In the genomic region with DNA sequence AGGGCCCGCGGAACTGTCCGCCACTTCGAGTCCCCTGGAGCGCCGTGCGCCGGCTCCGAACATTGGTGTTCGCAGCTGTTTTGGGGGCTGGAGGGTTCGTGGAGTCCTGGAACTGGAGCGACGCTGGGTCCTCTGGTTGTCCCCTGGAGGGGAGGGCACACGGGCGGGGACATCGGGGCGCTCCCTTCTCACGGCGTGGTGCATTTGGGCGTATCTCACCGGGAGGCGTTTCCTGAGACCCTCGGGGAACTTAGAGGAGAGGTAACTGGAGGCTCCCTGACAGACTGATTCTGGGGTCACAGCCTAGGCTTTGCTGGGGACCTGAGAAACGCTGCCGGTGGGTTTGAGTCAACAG, we compare ENCODE assay signal across 8 mouse cellular contexts. TPM values are rescaled to one million over a fixed set of nuclear protein-coding genes. Genes with fewer than 3 reads are reported as not detected.
DNase-seq lines count a peak whose midpoint lies in the region; ATAC-seq and TF ChIP-seq lines count a peak whose summit lies in the region.

No protein-coding gene starts in this region.

- H3K27me3 ChIP-seq in heart, embryonic 16.5 days (ENCODE audit: control insufficient read depth, insufficient read depth, low read length) = peaks cover 10% of the 10 kb centered on the region
- peaks cover 90% of the 10 kb centered on the region for H3K27me3 ChIP-seq in hindbrain, embryonic 13.5 days
- H3K27me3 ChIP-seq in midbrain, embryonic 13.5 days = peaks cover 72% of the 10 kb centered on the region

- peak overlapping the region; percentile 99 for H3K27ac ChIP-seq in heart, embryonic 16.5 days (ENCODE audit: low read length)
- no peak overlapping the region for H3K27ac ChIP-seq in bone marrow macrophage, adult 2 months (ENCODE audit: insufficient read depth, low read depth, low read length)
- no peak overlapping the region for H3K27ac ChIP-seq in hindbrain, embryonic 13.5 days
- no peak overlapping the region for H3K27ac ChIP-seq in midbrain, embryonic 13.5 days

- no peaks in the 10 kb centered on the region for H3K36me3 ChIP-seq in heart, embryonic 16.5 days (ENCODE audit: control insufficient read depth, insufficient read depth)
- H3K36me3 ChIP-seq in hindbrain, embryonic 13.5 days = no peaks in the 10 kb centered on the region
- H3K36me3 ChIP-seq in midbrain, embryonic 13.5 days = no peaks in the 10 kb centered on the region

- no peak for TF ChIP-seq CTCF in bone marrow macrophage, adult 2 months (IDR thresholded peaks at IDR 0.05; ENCODE audit: low read depth, low read length)

- peak overlapping the region; percentile 77 for H3K4me3 ChIP-seq in heart, embryonic 16.5 days (ENCODE audit: low read length)
- H3K4me3 ChIP-seq in bone marrow macrophage, adult 2 months (ENCODE audit: insufficient read depth, low read length) = peak overlapping the region; percentile 41
- peak overlapping the region; percentile 58 for H3K4me3 ChIP-seq in hindbrain, embryonic 13.5 days
- peak overlapping the region; percentile 57 for H3K4me3 ChIP-seq in midbrain, embryonic 13.5 days (replicated peaks)

- no peaks in the 10 kb centered on the region for H3K4me1 ChIP-seq in heart, embryonic 16.5 days (ENCODE audit: control insufficient read depth, insufficient read depth, low read length)
- H3K4me1 ChIP-seq in bone marrow macrophage, adult 2 months (ENCODE audit: control insufficient read depth, insufficient read depth, low read length) = no peaks in the 10 kb centered on the region
- peaks cover 18% of the 10 kb centered on the region for H3K4me1 ChIP-seq in hindbrain, embryonic 13.5 days (replicated peaks)
- H3K4me1 ChIP-seq in midbrain, embryonic 13.5 days (replicated peaks) = peaks cover 15% of the 10 kb centered on the region

- peak overlapping the region; percentile 88 for H3K9ac ChIP-seq in heart, embryonic 16.5 days (ENCODE audit: low read length)
- peak overlapping the region; percentile 64 for H3K9ac ChIP-seq in hindbrain, embryonic 13.5 days
- H3K9ac ChIP-seq in midbrain, embryonic 13.5 days (replicated peaks) = peak overlapping the region; percentile 52

- no peak for DNase-seq in heart, postnatal 4 days
- no peak for DNase-seq in adrenal gland, postnatal 14 days
- DNase-seq in ovary, postnatal 14 days (ENCODE audit: low spot score) = no peak

- peak; percentile 3 for ATAC-seq in heart, embryonic 16.5 days (replicated peaks; ENCODE audit: extremely low read depth, insufficient read depth, low FRiP score)
- ATAC-seq in hindbrain, embryonic 13.5 days (ENCODE audit: low FRiP score) = no peak
- no peak for ATAC-seq in midbrain, embryonic 13.5 days
- ATAC-seq in activated CD4-positive, CD25-positive, alpha-beta regulatory T cell, adult 4 months = no peak

- H3K9me3 ChIP-seq in heart, embryonic 16.5 days (replicated peaks; ENCODE audit: control insufficient read depth, low read length) = no peaks in the 10 kb centered on the region
- no peaks in the 10 kb centered on the region for H3K9me3 ChIP-seq in hindbrain, embryonic 13.5 days
- H3K9me3 ChIP-seq in midbrain, embryonic 13.5 days = no peaks in the 10 kb centered on the region

- 1% methylated on average over 25 of the region's 25 CpGs for WGBS in heart, embryonic 16.5 days
- under 1% methylated on average over 25 of the region's 25 CpGs for WGBS in hindbrain, embryonic 13.5 days
- 2% methylated on average over 25 of the region's 25 CpGs for WGBS in midbrain, embryonic 13.5 days

- peak overlapping the region; percentile 95 for H3K4me2 ChIP-seq in heart, embryonic 16.5 days (ENCODE audit: low read depth, low read length)
- peak overlapping the region; percentile 82 for H3K4me2 ChIP-seq in hindbrain, embryonic 13.5 days
- peak overlapping the region; percentile 76 for H3K4me2 ChIP-seq in midbrain, embryonic 13.5 days (replicated peaks)

- TF ChIP-seq POLR2A in bone marrow macrophage, adult 2 months (IDR thresholded peaks at IDR 0.05; ENCODE audit: borderline replicate concordance, low read depth, low read length) = no peak

RNA-seq across cellular contexts. Expression of a gene that starts 1.0 kb away (rescaled TPM):
- 20.3 and 21.5 TPM in 2 replicates for polyA plus RNA-seq in heart, embryonic 16.5 days (2015; fragmentation: Nextera tagmentation; extraction: Ambion mirVana)
- 10 to 100 TPM; 24.0 to 29.6 TPM for total RNA-seq in heart, postnatal 4 days (2021)
- polyA plus RNA-seq in bone marrow macrophage, adult 2 months (2012; ENCODE audit: insufficient read depth, insufficient read length, missing spikeins) = not detected in 2 replicates
- polyA plus RNA-seq in hindbrain, embryonic 13.5 days (2015; fragmentation: Nextera tagmentation; extraction: Ambion mirVana) = 1.2 and 1.7 TPM in 2 replicates
- polyA plus RNA-seq in midbrain, embryonic 13.5 days (2015; fragmentation: Nextera tagmentation; extraction: Ambion mirVana) = 0.54 and 0.96 TPM in 2 replicates
- 63.3 and 84.9 TPM in 2 replicates for total RNA-seq in adrenal gland, postnatal 14 days (2021)
- under 1 TPM in 1 of 2 experiments, not detected in 1; 0.09 TPM for polyA plus RNA-seq in activated CD4-positive, CD25-positive, alpha-beta regulatory T cell, adult 4 months (2017; shearing (Covaris generic))
